Mouse (Mus musculus) megakaryocyte, embryonic 14.5 days (primary cell): ENCODE measurements around the gene Arid3b. TPM values are rescaled to one million over a fixed set of nuclear protein-coding genes. Genes with fewer than 3 reads are reported as not detected.

ENCODE experiments used
- H3K27me3 ChIP-seq: replicated peaks from 2 replicates; pipeline ENCODE3; 2012; ENCODE audit warnings: inconsistent platforms
- H3K36me3 ChIP-seq: replicated peaks from 2 replicates; pipeline ENCODE3; 2012; ENCODE audit warnings: low read length, inconsistent platforms, mixed read lengths
- H3K4me1 ChIP-seq: 2 replicates; pipeline ENCODE4 v1.6.1; 2012; ENCODE audit warnings: inconsistent platforms
- H3K4me3 ChIP-seq: replicated peaks from 2 replicates; pipeline ENCODE3; 2012; ENCODE audit warnings: moderate library complexity, mild to moderate bottlenecking, inconsistent platforms
- H3K9me3 ChIP-seq: 2 replicates; pipeline ENCODE4 v1.6.1; 2012; ENCODE audit warnings: inconsistent platforms
- FLI1 ChIP-seq: IDR thresholded peaks from 2 replicates; pipeline ENCODE4 v1.6.1; 2012; ENCODE audit warnings: low read length, inconsistent platforms, mixed read lengths
- GATA1 ChIP-seq: IDR thresholded peaks from 3 replicates; pipeline ENCODE4 v1.6.1; 2012; ENCODE audit warnings: mixed read lengths, low read length, inconsistent platforms, borderline replicate concordance
- polyA plus RNA-seq: library from polyadenylated mRNA; stranded (reverse); fragments of >175 nt; gene quantifications from 2 replicates; pipeline ENCODE4 v1.2.3, GENCODE M21; 2012; ENCODE audit warnings: low replicate concordance; ENCODE audit not compliant: insufficient read depth

The Arid3b gene
- polyA plus RNA-seq, 1 experiment = 33.5 TPM

DNA sequence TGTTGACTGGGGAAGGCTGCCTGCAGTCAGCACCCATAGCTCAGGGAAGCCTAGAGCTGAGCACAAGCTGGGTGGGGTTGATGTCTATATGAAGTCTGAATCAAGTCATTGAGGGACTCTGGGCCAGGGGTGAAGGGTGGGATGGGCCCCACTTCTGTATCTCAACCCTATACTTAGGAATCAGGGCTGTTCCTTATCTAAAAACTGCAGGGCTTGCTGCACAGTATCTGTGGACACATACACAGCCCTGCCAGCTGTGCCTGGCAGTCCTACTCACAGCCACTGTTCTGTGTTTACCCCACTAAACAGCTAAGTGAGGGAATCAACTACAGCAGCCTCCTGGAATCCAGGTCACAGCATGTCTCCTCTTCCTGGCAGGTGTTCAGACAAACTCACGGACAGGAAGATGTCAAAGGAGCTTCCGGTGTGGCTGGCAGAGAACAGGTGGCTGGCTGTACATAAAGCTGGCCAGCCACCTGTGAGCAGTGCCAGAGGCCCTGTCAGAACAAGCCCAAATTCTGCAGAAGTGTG is 67.0 kb downstream of the Arid3b start:
- Histone ChIP-seq H3K36me3 (peaks cover 39% of the 10 kb centered on the region), H3K4me3 (no peak overlapping the region), H3K4me1 (peaks cover 78% of the 10 kb centered on the region), H3K9me3 (no peaks in the 10 kb centered on the region), H3K27me3 (no peaks in the 10 kb centered on the region)
- TF ChIP-seq GATA1 = no peak

DNA sequence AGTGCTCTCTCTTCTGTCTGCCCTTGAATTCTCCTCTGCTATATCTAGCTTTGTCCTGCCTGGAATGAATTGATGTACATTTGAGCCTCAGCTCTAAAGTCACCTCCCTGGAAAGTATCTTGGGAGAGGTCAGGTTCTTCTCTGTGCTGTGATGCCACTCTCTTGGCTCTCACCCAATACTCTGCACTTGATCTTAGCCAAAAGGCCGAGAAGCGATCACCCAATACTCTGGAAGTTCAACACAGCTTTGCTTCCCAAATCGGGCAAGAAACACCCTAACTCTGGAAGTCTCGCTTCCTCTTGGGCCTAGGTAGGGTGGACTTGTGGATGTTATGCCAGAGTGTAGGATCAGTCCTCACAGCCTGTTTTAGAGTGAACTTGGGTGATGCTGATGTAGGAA is 69.4 kb downstream of the Arid3b start:
- Histone ChIP-seq H3K9me3 (no peaks in the 10 kb centered on the region), H3K36me3 (peaks cover 37% of the 10 kb centered on the region), H3K4me3 (no peak overlapping the region), H3K27me3 (no peaks in the 10 kb centered on the region), H3K4me1 (peaks cover 76% of the 10 kb centered on the region)
- TF ChIP-seq GATA1 = no peak
- TF ChIP-seq FLI1 = no peak

DNA sequence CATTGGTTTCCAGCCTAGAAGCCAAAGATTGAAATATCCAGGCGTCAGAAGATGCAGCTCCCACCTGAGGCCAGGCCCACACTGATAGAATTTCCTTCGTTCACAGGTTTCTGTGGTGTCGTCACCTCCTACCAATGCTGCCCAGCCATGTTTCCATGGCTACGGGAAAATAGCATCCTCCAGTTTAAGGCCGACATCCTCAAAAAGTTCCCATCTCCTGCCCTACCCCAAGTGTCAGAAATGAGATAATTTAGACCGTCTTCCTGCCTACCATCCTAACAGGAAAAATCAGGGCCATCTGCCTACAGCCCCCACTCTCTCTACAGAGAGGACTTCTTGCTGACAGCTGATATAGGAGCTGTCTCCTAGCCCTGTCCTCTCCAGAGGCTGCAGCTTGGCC is 70.2 kb downstream of the Arid3b start:
- no peak for TF ChIP-seq GATA1
- no peak for TF ChIP-seq FLI1
- no peaks in the 10 kb centered on the region for H3K9me3 ChIP-seq
- H3K4me1 ChIP-seq = peaks cover 76% of the 10 kb centered on the region
- H3K4me3 ChIP-seq = peak overlapping the region; percentile 98
- peaks cover 37% of the 10 kb centered on the region for H3K36me3 ChIP-seq
- no peaks in the 10 kb centered on the region for H3K27me3 ChIP-seq

DNA sequence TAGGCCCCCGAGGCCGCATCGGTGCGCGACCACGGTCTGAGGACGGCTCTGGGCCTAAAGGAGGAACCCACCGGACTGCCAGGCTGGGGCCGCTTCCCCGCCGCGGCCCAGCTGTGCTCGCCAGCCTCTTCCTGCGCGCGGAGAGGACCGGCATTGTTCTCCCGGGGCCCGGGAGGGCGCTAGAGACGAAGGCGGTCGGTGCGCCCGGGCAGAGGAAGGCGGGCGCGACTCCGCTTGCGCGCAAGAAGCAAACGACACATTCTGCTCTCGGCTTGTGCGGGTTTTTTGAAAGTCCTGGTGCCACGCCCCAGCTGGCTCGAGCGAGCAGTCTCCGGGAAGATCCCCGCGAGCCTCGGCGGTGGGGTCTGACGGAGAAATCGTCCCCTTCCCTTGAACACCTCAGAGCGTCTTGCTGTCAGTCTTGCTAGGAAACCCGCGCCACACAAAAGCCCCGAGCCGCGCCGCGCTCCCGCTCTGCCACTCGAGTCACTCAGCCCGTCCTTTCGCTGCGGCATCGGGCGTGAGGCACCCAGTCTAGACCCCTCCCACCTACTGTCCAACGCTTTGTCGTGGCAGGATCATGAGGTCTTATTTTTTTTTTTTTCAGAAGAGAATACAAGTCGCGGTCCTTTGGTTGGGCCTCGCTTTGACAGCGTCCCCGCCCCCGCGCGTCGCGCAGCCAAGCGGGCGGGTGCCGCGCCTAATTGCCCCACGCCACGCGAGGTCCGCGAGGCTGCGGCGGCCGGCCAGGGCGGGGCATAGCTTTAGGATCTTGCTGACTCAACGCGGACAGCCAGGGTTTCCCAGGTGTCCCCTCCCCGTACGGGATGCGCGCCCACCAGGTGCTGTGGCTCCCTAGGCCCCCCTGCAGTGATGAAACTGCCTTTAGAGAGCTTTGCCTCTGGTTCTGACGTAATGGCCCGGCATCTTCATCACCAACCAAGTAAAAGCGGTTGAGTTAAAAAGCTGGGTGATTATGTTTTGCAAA is 70.9 kb downstream of the Arid3b start, which contains the start of gene Clk3:
TSS of gene Clk3 (minus strand) at position 497 of the 988 bp plus-strand sequence.
- TF ChIP-seq FLI1 (no peak), GATA1 (no peak)
- peaks cover 76% of the 10 kb centered on the region for H3K4me1 ChIP-seq
- H3K4me3 ChIP-seq = peak within 1 kb of the TSS; percentile 98
- peaks cover 42% of the 10 kb centered on the region for H3K36me3 ChIP-seq
- H3K27me3 ChIP-seq = no peaks in the 10 kb centered on the region
- no peaks in the 10 kb centered on the region for H3K9me3 ChIP-seq

DNA sequence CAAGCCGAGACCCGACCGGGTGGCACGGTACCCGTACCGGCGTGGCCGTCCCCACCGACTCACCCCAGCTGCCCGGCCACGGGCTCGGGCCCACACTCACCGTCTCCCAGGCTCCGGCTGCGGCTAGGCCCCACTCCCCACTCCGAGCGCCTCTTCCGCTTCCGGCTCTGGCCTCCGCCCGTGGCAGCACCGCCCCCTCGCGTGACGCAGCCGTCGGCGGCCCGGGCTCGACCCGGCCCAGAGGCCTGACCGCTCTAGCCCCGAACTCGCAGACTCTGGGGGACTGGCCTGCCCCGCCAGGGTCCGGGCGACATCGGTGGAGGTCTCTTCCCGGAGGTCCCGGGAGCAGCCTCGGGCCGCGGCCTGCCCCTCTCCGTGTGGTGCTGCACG is 71.6 kb downstream of the Arid3b start:
- Histone ChIP-seq H3K27me3 (no peaks in the 10 kb centered on the region), H3K36me3 (peaks cover 46% of the 10 kb centered on the region), H3K4me1 (peaks cover 76% of the 10 kb centered on the region)

DNA sequence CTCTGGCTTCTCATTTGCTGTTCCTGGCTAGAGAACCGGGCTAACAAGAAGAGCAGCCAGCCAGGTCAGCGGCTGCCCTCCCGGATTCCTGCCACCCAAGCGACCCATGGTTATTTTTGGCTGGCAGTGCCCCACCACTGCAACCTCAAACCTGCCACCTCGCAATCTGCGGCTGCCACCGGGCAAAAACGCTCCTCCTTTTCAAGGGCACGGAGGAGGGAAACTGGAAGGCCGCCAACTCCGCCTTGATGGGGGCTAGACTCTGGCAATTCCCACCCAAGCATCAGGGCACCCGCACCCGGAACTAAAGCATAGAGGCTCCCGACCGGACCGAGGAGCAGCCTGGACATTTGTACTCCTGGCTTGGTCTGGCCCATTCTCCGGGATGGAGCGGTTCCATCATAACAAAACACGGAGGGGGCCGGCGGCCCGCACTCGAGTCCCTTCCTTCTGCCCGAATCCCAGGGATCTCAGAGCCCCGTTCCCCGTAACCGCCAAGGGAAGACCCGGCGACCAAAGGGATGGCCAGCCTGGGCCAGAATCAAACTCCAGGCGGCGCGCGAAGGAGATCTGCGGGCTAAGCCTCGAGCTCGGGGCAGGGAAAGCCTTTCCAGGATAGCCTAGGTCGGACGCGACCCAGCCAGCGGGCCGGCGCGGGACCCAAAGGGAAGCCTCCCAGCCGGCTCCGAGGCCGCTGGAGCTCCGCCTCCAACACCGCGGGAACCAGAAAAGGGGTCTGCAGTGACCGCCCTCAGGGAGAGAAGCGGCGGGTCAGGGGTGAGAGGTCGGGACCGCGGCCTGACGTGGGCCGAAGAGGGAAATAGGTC is 72.2 kb downstream of the Arid3b start:
- no peaks in the 10 kb centered on the region for H3K27me3 ChIP-seq
- H3K4me1 ChIP-seq = peaks cover 76% of the 10 kb centered on the region
- H3K36me3 ChIP-seq = peaks cover 47% of the 10 kb centered on the region

More for the DNA sequence above, 71.6 kb downstream of the Arid3b start:
- no peak for TF ChIP-seq FLI1
- no peak for TF ChIP-seq GATA1
- Histone ChIP-seq H3K4me3 (peak overlapping the region; percentile 98), H3K9me3 (no peaks in the 10 kb centered on the region)

DNA sequence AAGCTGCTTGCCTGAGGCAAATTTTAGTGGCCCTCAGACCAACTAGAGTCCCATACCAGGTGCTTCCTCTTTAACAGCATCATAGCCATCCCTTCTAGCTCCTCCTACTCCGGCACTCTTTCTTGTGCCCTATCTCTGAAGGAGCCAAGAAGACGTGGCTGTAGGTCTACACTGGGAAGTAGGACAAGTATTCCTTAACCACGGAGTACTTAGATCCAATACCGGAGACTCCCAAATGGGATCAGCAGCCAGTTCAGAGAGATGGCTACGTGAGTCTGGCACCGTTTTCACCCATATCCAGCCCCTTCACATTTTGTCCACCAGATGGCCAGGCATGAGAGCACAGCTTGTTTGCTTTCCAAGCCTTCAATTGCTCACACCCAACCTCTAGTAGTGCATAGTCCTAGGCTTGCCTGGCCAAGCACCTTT is 74.0 kb downstream of the Arid3b start:
- Histone ChIP-seq H3K4me1 (peaks cover 85% of the 10 kb centered on the region), H3K4me3 (peak overlapping the region; percentile 98), H3K27me3 (no peaks in the 10 kb centered on the region), H3K9me3 (no peaks in the 10 kb centered on the region), H3K36me3 (peaks cover 60% of the 10 kb centered on the region)
- TF ChIP-seq GATA1 (no peak), FLI1 (no peak)

More for the DNA sequence above, 72.2 kb downstream of the Arid3b start:
- Histone ChIP-seq H3K4me3 (peak overlapping the region; percentile 98), H3K9me3 (no peaks in the 10 kb centered on the region)
- TF ChIP-seq FLI1 = no peak

DNA sequence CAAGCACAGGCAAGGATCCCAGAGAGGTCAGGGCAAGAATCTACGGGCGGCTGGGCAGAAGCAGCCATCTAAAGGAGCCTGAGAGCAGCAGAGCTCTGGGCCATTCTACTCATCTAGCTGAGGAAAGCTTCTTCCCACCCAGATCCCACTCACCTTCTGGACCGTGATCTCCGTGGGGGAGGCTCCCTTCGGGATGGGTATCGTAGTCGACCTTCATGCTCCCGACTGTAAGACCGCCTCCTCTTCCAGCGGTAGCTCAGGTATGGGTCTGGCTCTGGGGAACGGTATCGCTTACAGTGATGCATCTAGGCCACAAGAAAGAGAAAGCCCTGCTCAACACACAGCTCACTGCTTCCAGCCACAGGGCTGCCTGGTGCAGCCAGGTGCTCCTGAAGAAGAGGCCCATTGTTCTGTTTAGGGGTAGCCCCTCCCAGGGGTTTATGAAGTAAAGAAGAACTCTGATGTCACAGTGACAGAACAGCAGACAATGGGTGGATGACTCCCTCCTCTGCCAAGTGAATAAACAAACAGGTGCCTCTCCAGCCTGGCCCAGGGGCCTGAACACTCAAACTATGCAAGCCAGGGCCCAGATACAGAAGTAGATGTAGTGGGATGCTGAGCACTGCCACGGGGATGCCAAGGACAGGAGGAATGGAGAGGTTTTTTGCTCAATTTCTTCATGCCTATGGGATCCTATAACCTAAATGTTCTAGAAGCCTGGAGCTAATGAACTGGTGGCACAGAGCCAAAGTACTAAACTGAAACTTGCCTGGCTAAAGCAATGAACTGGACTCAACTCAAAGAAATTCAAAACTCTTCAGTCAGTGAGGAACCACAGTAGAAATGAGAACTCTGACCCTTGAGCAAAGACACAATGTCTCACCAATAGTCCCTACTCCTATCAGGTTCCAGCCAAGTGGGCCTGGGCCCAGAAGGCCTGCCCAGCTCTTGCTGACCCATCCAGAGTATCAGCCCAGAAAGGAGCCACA is 74.7 kb downstream of the Arid3b start:
- H3K9me3 ChIP-seq = no peaks in the 10 kb centered on the region
- peaks cover 85% of the 10 kb centered on the region for H3K4me1 ChIP-seq
- no peaks in the 10 kb centered on the region for H3K27me3 ChIP-seq
- H3K36me3 ChIP-seq = peaks cover 62% of the 10 kb centered on the region
- H3K4me3 ChIP-seq = peak overlapping the region; percentile 98
- no peak for TF ChIP-seq FLI1
